Mouse (Mus musculus) heart, embryonic 10.5 days (tissue): ENCODE results near the gene Gata2. TPM values are rescaled to one million over a fixed set of nuclear protein-coding genes. Genes with fewer than 3 reads are reported as not detected.

ENCODE experiments used
- DNase-seq: peaks from one replicate; pipeline ENCODE4 v3.0.0-alpha.2; 2017; ENCODE audit warnings: low spot score
- H3K27ac ChIP-seq: fragments of 300-500 bp; sonication (generic); 2 replicates; pipeline ENCODE4 v1.5.1; 2016; ENCODE audit warnings: mild to moderate bottlenecking
- H3K27me3 ChIP-seq: fragments of 300-500 bp; sonication (generic); 2 replicates; pipeline ENCODE4 v1.6.1; 2016; ENCODE audit warnings: mild to moderate bottlenecking; ENCODE audit not compliant: poor library complexity, insufficient read depth, severe bottlenecking
- H3K36me3 ChIP-seq: fragments of 300-500 bp; sonication (generic); 2 replicates; pipeline ENCODE4 v1.6.1; 2016; ENCODE audit warnings: mild to moderate bottlenecking, moderate library complexity
- H3K4me1 ChIP-seq: fragments of 300-500 bp; sonication (generic); 2 replicates; pipeline ENCODE4 v1.6.1; 2016; ENCODE audit warnings: mild to moderate bottlenecking
- H3K4me3 ChIP-seq: fragments of 300-500 bp; sonication (generic); 2 replicates; pipeline ENCODE4 v1.5.1; 2016; ENCODE audit warnings: mild to moderate bottlenecking, moderate library complexity
- H3K9me3 ChIP-seq: fragments of 300-500 bp; sonication (generic); 2 replicates; pipeline ENCODE4 v1.6.1; 2016; ENCODE audit warnings: mild to moderate bottlenecking, moderate library complexity
- WGBS: fragments of 180-500 bp; shearing (Covaris S2); methylation state at CpG from one replicate; pipeline ENCODE4 v1.1.7; 2016; 5-methylcytosine and 5-hydroxymethylcytosine counted together
- polyA plus RNA-seq: library from polyadenylated mRNA; unstranded; fragments of >200 nt; fragmentation: Nextera tagmentation; extraction: Ambion mirVana; gene quantifications from 2 replicates; pipeline ENCODE4 v1.2.1, GENCODE M21; 2016

Gata2 gene
- polyA plus RNA-seq, 1 experiment from 2014 or later, result 24.8 TPM

- Histone ChIP-seq H3K27ac (0 out of 2 replicates have a peak overlapping the region, but pooled peaks have one; percentile 57), H3K27me3 (peaks cover 92% of the 10 kb centered on the region), H3K9me3 (no peaks in the 10 kb centered on the region), H3K36me3 (peaks cover 13% of the 10 kb centered on the region; the same call in 1 of the 2 replicates), H3K4me3 (no peak overlapping the region; the same call in 1 of the 2 replicates), H3K4me1 (peaks cover 43% of the 10 kb centered on the region)
- no peak for DNase-seq
- WGBS, result 52% methylated on average over 7 of the region's 7 CpGs
Observed at GRCm38 (mm10) chr6:88205386-88205700, 11.7 kb downstream of the Gata2 start.

- H3K27ac ChIP-seq, result 0 out of 2 replicates have a peak overlapping the region, but pooled peaks have one; percentile 32
- peaks cover 86% of the 10 kb centered on the region for H3K27me3 ChIP-seq
- peaks cover 39% of the 10 kb centered on the region for H3K4me1 ChIP-seq
- H3K9me3 ChIP-seq, result no peaks in the 10 kb centered on the region
- no peak for DNase-seq
- H3K36me3 ChIP-seq, result peaks cover 9% of the 10 kb centered on the region; the same call in 1 of the 2 replicates
- WGBS, result 25% methylated on average over 9 of the region's 9 CpGs
- no peak overlapping the region for H3K4me3 ChIP-seq
Observed at GRCm38 (mm10) chr6:88205937-88206336, 12.2 kb downstream of the Gata2 start.

- Histone ChIP-seq H3K9me3 (no peaks in the 10 kb centered on the region), H3K4me1 (peaks cover 39% of the 10 kb centered on the region), H3K27me3 (peaks cover 80% of the 10 kb centered on the region), H3K36me3 (peaks cover 9% of the 10 kb centered on the region; the same call in 1 of the 2 replicates), H3K27ac (no peak overlapping the region; the same call in 1 of the 2 replicates), H3K4me3 (no peak overlapping the region)
- DNase-seq, result no peak
- 54% methylated on average over 7 of the region's 7 CpGs for WGBS
Observed at GRCm38 (mm10) chr6:88206566-88206965, 12.9 kb downstream of the Gata2 start.

GRCm38 (mm10) chr6:88207403-88208033 lies 13.8 kb downstream of the Gata2 start:
- no peak overlapping the region for H3K4me3 ChIP-seq
- no peak for DNase-seq
- peaks cover 34% of the 10 kb centered on the region for H3K4me1 ChIP-seq
- no peaks in the 10 kb centered on the region for H3K9me3 ChIP-seq
- H3K27ac ChIP-seq, result no peak overlapping the region
- H3K27me3 ChIP-seq, result peaks cover 70% of the 10 kb centered on the region
- H3K36me3 ChIP-seq, result peaks cover 9% of the 10 kb centered on the region; the same call in 1 of the 2 replicates
- WGBS, result 82% methylated on average over 10 of the region's 10 CpGs

GRCm38 (mm10) chr6:88208321-88208720 lies 14.6 kb downstream of the Gata2 start:
- no peak for DNase-seq
- Histone ChIP-seq H3K27ac (no peak overlapping the region), H3K36me3 (peaks cover 9% of the 10 kb centered on the region; the same call in 1 of the 2 replicates), H3K4me1 (peaks cover 31% of the 10 kb centered on the region), H3K27me3 (peaks cover 66% of the 10 kb centered on the region), H3K4me3 (no peak overlapping the region), H3K9me3 (no peaks in the 10 kb centered on the region)
- WGBS, result 86% methylated on average over 3 of the region's 3 CpGs

GRCm38 (mm10) chr6:88209453-88209852 lies 15.8 kb downstream of the Gata2 start:
- H3K27me3 ChIP-seq, result peaks cover 55% of the 10 kb centered on the region

GRCm38 (mm10) chr6:88210182-88210581 lies 16.5 kb downstream of the Gata2 start:
- H3K9me3 ChIP-seq, result no peaks in the 10 kb centered on the region
- H3K27ac ChIP-seq, result no peak overlapping the region
- 65% methylated on average over 3 of the region's 3 CpGs for WGBS
- peaks cover 51% of the 10 kb centered on the region for H3K27me3 ChIP-seq
- H3K4me3 ChIP-seq, result no peak overlapping the region
- DNase-seq, result no peak
- H3K36me3 ChIP-seq, result peaks cover 3% of the 10 kb centered on the region; the same call in 1 of the 2 replicates
- peaks cover 12% of the 10 kb centered on the region for H3K4me1 ChIP-seq

More at GRCm38 (mm10) chr6:88209453-88209852, 15.8 kb downstream of the Gata2 start:
- Histone ChIP-seq H3K27ac (no peak overlapping the region), H3K36me3 (peaks cover 7% of the 10 kb centered on the region; the same call in 1 of the 2 replicates), H3K4me3 (no peak overlapping the region), H3K4me1 (peaks cover 19% of the 10 kb centered on the region), H3K9me3 (no peaks in the 10 kb centered on the region)
- no peak for DNase-seq
- 78% methylated on average over 5 of the region's 5 CpGs for WGBS

- H3K27ac ChIP-seq, result no peak overlapping the region
- H3K36me3 ChIP-seq, result no peaks in the 10 kb centered on the region
- no peaks in the 10 kb centered on the region for H3K9me3 ChIP-seq
- DNase-seq, result no peak
- no peak overlapping the region for H3K4me3 ChIP-seq
- H3K4me1 ChIP-seq, result no peaks in the 10 kb centered on the region
- H3K27me3 ChIP-seq, result peaks cover 17% of the 10 kb centered on the region
- WGBS, result 53% methylated on average over 6 of the region's 6 CpGs
Observed at GRCm38 (mm10) chr6:88215797-88216196, 22.1 kb downstream of the Gata2 start.

- Histone ChIP-seq H3K27me3 (peaks cover 21% of the 10 kb centered on the region), H3K9me3 (no peaks in the 10 kb centered on the region), H3K4me3 (no peak overlapping the region), H3K27ac (no peak overlapping the region), H3K36me3 (no peaks in the 10 kb centered on the region), H3K4me1 (no peaks in the 10 kb centered on the region)
- DNase-seq, result no peak
- 67% methylated on average over 4 of the region's 4 CpGs for WGBS
Observed at GRCm38 (mm10) chr6:88216199-88216598, 22.5 kb downstream of the Gata2 start.

- H3K4me1 ChIP-seq, result no peaks in the 10 kb centered on the region
- H3K27me3 ChIP-seq, result peaks cover 46% of the 10 kb centered on the region
- H3K36me3 ChIP-seq, result no peaks in the 10 kb centered on the region
- DNase-seq, result no peak
- no peaks in the 10 kb centered on the region for H3K9me3 ChIP-seq
- no peak overlapping the region for H3K27ac ChIP-seq
- WGBS, result 12% methylated on average over 4 of the region's 4 CpGs
- no peak overlapping the region for H3K4me3 ChIP-seq
Observed at GRCm38 (mm10) chr6:88219094-88219493, 25.4 kb downstream of the Gata2 start.

GRCm38 (mm10) chr6:88221968-88222367 lies 28.3 kb downstream of the Gata2 start, which contains the start of gene Dnajb8:
Gene Dnajb8 (plus strand): TSS chr6:88222268.
- Histone ChIP-seq H3K4me1 (peaks cover 7% of the 10 kb centered on the region; the same call in 1 of the 2 replicates), H3K27ac (no peak within 1 kb of the TSS), H3K36me3 (no peaks in the 10 kb centered on the region), H3K27me3 (peaks cover 70% of the 10 kb centered on the region), H3K4me3 (no peak within 1 kb of the TSS), H3K9me3 (no peaks in the 10 kb centered on the region)
- WGBS, result 42% methylated on average over 10 of the region's 10 CpGs
- no peak for DNase-seq

GRCm38 (mm10) chr6:88226570-88226994 lies 32.9 kb downstream of the Gata2 start:
- peaks cover 7% of the 10 kb centered on the region for H3K4me1 ChIP-seq
- WGBS, result 12% methylated on average over 5 of the region's 5 CpGs
- no peak for DNase-seq
- H3K27ac ChIP-seq, result no peak overlapping the region
- peaks cover 92% of the 10 kb centered on the region for H3K27me3 ChIP-seq
- H3K4me3 ChIP-seq, result no peak overlapping the region
- H3K9me3 ChIP-seq, result no peaks in the 10 kb centered on the region
- H3K36me3 ChIP-seq, result no peaks in the 10 kb centered on the region

GRCm38 (mm10) chr6:88227537-88227936 lies 33.8 kb downstream of the Gata2 start:
- Histone ChIP-seq H3K4me1 (peaks cover 10% of the 10 kb centered on the region), H3K27ac (no peak overlapping the region), H3K9me3 (no peaks in the 10 kb centered on the region), H3K36me3 (no peaks in the 10 kb centered on the region), H3K4me3 (no peak overlapping the region), H3K27me3 (peaks cover 94% of the 10 kb centered on the region)
- 66% methylated on average over 7 of the region's 7 CpGs for WGBS
- DNase-seq, result no peak
